Mouse (Mus musculus) left cerebral cortex, adult 8-10 months (tissue): ENCODE data around the gene Tubb2a. TPM values are rescaled to one million over a fixed set of nuclear protein-coding genes. Genes with fewer than 3 reads are reported as not detected.
"Not testable (repeated sequence)": the region's sequence is repeated elsewhere in the genome, so short reads cannot be mapped to it uniquely, and the experiment has no call there.

ENCODE experiments used
- DNase-seq, 2 experiments: peaks; one replicate each; pipeline ENCODE4 v3.0.0; 2022; ENCODE audit warnings: low spot score in 2 of 2
- total RNA-seq, 4 experiments: library from RNA; stranded (reverse); gene quantifications; 2 replicates each; pipeline ENCODE4 v1.2.4; 2022

The Tubb2a gene
- total RNA-seq, 4 experiments from 2014 or later, result 633 to 733 (median 691) TPM

- DNase-seq, result peak in 1 of 2 experiments; percentile 93
These were observed 18.0 kb upstream of the Tubb2a start for GRCm38 (mm10) chr13:34095542-34096435.

DNA sequence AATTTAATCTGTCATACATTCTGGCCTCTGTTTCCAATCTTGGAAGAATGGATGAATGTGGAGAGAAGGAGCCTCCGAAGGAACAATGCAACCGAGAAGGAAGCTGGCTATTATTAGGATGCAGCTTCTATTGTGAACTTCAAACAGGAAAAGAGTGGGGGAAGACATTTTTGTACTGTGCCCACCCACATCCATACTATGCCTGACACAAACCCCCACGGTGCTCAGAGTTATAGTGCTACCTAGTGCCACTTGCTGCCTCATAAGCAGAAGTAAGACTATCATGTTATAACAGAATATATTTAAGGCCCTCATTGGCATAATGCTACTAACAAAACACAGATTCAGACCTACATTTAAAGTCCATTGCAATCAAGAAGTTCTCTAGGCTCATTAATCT is 11.6 kb upstream of the Tubb2a start:
- no peak for DNase-seq

DNA sequence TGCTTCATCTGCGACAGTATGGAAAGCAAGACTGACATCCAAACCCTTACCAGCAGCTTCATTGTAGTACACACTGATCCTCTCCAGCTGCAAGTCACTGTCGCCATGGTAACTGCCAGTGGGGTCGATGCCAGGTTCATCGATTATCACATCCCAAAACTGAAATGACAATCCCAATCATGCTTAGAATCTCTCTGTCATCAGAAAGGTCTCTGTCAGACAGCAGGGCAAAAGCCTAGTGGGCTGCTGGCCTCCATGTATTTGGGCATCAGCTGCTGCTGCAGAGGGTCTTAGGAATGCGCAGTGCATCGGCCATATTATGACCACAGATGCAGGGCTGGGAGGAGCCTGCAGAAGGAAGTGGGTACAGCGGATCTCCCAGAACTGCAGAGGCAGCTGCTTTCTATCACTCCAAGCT is 11.1 kb upstream of the Tubb2a start:
- DNase-seq, result no peak

- not testable (repeated sequence) for DNase-seq
These were observed 10.4 kb upstream of the Tubb2a start for GRCm38 (mm10) chr13:34088201-34088649.

GRCm38 (mm10) chr13:34087052-34087812 is 9.4 kb upstream of the Tubb2a start:
- no peak for DNase-seq

DNA sequence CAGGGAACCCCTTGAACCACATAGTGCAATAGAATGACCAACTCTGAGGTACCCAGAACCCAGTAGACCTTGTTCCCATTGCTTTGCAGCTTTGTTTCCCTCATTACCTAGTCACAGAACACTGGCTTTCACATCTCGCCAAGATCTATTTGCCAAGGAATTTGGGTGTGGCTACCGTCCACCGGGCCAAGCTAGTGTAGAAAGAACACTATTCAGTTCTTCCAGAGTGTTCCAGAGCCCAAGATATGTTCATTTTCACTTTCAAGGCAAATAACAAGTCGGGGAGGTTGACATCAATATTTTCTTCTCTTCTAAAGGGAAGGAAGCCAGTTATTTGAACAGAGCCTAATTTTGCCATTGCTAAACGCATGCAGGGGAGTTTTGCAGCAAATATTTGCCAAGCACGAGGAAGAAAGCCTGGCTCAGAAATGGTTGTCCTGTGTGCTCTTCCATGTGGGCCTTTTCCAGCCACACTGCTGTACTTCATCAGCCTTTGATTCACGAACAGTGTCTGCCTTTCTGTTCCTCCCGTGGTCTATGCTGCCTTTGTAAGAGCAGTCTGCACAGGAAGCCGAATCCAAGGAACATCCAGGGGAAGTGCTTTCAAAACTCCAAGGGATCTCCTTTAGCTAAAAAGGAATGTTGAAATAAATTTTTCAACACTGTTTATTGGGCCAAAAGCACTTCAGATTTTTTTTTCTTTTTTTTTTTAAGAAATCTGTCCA is 6.4 kb upstream of the Tubb2a start:
- no peak for DNase-seq

DNA sequence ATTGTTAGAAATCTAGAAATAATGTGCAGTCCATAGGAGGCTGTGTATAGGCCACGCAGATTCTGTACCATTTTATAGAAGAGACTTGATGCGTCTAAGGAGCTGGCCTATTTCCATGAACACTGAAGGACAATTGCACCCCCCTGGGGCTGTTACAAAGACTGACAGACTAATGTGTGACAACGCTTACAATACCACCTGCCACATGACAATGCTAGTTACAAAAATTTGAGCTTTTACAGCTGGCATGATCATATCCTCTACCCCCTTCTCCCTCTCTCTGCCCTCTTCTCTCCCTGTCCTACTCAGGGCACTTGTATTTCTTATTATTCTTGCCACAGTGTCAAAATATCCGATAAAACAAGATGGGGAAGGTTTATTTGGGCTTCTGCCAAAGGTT is 4.1 kb upstream of the Tubb2a start:
- no peak for DNase-seq

DNA sequence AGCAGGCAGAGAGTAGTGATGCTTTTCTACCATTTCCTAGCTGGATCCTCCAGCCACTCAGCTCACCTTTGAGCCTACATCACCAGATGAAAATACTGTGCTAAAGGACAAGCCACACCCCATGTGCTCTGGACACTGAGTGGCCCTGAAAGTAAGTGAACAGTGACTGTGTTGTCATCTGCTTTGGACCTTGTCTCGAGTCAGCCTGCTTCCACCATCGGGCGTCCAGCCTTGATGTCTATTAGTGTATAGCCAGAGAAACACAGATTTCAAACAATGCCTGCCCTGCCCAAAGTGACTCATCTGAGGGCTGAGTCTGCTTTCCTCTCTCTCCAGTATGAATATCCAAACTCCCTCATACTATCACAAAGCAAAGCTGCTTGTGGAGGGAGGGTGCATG is 2.0 kb upstream of the Tubb2a start:
- DNase-seq, result no peak

DNA sequence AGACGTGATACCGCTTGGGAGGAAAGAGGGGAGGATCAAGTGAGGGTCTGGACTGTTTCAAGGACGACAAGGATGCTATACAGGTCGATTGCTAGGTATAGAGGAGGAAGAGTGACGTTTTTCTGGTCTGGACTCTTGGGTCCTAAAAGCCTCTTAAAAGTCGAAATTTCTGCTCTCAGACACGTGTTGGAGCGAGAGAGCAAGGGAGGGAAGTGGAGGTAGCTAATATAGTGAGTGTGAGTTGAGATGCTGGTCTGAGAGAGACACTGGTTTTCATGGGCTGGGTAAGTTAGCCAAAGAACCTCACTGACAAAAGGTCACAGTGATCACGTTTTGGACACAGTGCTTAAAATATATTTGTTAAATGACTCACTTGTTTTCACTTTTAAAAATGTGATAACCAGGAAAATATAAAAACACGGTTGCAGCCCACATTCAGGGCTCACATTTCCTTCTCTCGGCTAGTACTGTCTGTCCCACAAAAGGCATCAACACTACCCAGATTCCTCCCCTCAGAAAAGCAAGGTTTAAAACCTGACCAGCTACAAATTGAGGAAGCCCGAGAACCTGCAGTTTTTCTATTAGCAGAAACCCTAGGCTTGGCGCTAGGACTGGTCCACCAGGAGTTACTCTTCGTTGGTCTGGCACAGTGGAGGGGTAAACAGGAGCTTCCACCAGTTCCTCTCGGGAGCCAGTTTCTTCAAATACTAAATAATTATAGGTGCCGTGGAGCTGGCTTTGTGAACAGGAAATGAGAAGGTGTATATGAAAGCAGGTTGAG is 883 bp upstream of the Tubb2a start:
- no peak for DNase-seq

- DNase-seq, result peak in 1 of 2 experiments; percentile 50
These were observed 981 bp downstream of the Tubb2a start for GRCm38 (mm10) chr13:34076561-34077491.

- DNase-seq, result not testable (repeated sequence)
These were observed 1.9 kb downstream of the Tubb2a start for GRCm38 (mm10) chr13:34075893-34076292.

GRCm38 (mm10) chr13:34074441-34074840 is 3.4 kb downstream of the Tubb2a start:
- not testable (repeated sequence) for DNase-seq

DNA sequence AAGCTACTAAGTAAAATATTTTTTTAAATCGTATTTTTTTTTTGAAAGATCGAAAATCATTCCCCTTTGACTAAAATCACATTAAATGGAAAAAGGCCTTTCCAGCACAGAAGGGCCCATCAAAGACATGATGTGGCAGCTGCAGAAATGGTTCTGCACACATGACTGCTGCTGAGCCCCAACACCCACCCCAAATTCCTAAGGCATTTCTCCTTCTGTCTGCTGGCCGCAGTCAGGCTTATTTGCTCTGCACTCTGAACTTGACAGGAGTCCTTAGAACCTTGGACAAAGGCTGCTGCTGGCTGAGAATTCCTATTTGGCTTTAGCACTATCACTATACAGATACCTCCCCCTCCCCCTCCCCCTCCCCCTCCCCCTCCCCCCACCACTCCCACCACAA is 5.0 kb downstream of the Tubb2a start:
- DNase-seq, result no peak

DNA sequence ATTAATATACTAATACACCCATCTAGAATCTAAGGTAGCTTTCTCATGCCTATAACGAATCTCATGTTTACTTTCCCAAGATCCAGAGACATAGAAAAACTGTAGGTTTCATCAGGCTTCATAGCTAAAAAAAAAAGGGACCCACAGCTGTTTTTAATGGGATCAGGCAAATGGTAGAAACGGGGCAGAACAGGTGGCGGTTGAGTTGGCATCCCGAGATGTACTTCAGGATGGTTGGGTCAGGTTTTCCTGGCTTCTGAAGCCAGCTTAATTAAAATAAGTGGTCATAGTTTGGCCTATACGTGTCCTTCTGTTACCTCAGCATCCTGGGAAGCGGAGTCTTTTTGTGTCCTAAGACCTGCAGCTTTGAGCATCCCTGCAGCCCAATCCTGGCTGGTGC is 6.0 kb downstream of the Tubb2a start:
- DNase-seq, result no peak

- DNase-seq, result no peak
These were observed 7.5 kb downstream of the Tubb2a start for GRCm38 (mm10) chr13:34070296-34070695.

DNA sequence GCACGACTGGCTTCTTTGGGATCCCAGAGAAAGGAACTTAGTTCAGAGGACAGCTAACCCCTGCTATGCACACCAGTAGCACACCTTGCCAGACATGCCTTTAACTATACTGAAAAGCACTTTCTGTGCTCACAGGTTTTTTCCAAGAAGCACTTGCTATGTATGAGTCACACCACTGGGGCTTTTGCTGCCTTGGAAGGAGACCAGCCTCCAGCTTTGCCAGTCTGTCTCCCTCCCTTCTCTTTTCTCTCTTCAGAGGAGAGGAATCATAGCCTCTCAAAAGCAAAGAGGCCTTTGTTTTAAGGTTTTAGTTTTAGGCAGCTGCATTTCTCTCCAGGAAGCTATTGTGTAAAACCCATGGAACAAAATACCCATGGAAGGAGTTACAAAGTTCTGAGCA is 11.5 kb downstream of the Tubb2a start:
- DNase-seq, result peak in 1 of 2 experiments; percentile 68

- no peak for DNase-seq
These were observed 15.3 kb downstream of the Tubb2a start for GRCm38 (mm10) chr13:34062466-34062865.

DNA sequence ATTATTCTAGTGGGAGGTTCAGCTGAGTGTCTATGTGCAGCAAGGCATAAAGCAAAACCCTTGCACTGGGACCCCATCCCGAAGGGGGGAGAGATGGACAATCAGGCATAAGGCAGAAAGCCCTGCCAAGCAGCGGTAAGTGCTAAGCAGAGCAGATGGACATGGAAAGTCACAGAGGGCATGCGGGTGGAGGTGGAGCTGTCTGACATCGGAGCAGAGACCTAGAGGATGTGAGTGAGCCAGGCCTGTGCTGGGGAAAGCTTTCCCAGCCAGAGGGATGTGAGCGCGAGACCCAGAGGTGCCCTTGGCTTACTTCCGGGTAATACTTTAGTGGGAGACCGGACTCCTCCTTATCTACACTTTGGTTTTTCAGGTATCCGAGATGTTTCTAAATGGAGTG is 17.7 kb downstream of the Tubb2a start:
- no peak for DNase-seq

GRCm38 (mm10) chr13:34057252-34057651 is 20.6 kb downstream of the Tubb2a start:
- no peak for DNase-seq

DNA sequence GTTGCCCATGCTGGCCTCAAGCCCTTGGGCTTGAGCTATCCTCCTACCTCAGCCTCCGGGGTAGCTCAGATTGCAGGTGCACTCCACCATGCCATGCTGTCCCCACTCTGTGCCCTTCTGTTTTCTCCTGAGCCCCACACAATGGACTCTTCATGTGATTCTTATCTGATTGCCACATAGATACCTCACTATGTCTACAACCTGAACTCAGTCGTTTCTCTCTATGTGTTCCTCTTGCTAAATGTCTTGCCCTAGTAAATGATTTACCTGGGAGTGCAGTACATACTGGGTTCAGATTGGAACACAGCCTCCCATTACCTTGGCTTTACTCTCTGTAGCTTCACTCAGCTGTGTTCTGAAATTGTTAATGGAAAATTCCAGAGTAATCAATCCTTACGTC is 22.8 kb downstream of the Tubb2a start:
- no peak for DNase-seq
